Mouse (Mus musculus): ENCODE results near the gene Lamb3. TPM values are rescaled to one million over a fixed set of nuclear protein-coding genes. Genes with fewer than 3 reads are reported as not detected.

Lamb3 gene
- polyA plus RNA-seq, 1 experiment: 62.3 TPM

DNA sequence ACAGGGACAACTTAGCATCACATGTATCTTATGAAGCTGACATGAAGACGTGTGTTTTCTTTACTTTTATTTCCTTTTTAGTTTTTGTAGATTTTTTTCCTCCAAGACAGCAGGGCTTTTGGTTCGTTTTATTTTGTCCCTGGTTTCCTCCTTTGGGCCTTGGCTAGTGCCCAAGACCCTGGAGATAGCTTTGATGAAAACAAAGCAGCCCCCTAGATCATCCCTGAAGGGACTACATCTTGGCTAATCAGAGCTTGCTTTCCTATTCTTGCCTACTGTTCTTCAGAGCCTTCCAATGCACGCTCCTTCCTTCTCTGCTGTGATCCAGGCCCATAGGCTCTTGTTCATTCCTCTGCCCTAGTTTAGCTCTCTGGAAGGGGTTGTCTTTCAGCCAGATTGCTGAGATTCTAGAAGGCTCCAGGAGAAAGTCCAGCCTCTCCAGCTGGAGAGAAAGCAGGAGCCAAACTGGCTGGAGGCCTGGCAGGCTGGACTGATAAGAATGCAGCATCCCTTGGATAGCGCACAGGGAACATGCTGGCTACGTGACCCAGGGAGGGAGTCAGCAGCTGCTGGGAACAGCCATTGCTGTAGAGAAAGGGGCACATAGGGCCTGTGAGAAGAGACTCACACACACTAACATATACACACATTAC lies 108.3 kb downstream of the Lamb3 start:
- DNase-seq: peak; percentile 37
- H3K4me1 ChIP-seq (ENCODE audit: control insufficient read depth, insufficient read depth, low read length): peaks cover 5% of the 10 kb centered on the region
- no peak overlapping the region for H3K4me3 ChIP-seq (replicated peaks; ENCODE audit: extremely low read depth, low read depth, low read length)
- 61% methylated on average over 5 of the region's 5 CpGs for WGBS
- TF ChIP-seq POLR2A (IDR thresholded peaks at IDR 0.05; ENCODE audit: borderline replicate concordance, extremely low read depth, low read depth, low read length): peak; percentile 29; the same call in 1 of the 2 replicates
- no peak for TF ChIP-seq CTCF (IDR thresholded peaks at IDR 0.05; ENCODE audit: insufficient read depth, low read length)

DNA sequence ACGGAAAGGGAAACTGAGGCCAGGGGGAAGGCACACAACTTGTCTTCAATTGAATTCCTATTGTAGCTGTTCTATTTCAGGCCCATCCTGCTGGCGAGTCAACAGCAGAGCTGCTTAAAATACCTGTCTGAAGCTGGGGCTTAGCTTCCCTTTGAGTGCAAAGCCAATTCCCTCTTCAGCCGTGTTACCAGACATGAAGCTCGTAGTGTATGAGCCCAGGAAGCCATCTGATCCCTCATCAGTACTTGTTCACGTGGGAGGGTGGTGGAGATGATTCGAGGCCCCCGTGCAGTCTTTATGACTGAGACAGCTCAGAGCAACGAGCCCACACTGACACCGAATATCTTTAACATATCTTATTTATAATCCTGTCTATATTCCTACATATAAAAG lies 108.9 kb downstream of the Lamb3 start:
- TF ChIP-seq POLR2A (IDR thresholded peaks at IDR 0.05; ENCODE audit: borderline replicate concordance, extremely low read depth, low read depth, low read length) (no peak), CTCF (IDR thresholded peaks at IDR 0.05; ENCODE audit: insufficient read depth, low read length) (no peak)

DNA sequence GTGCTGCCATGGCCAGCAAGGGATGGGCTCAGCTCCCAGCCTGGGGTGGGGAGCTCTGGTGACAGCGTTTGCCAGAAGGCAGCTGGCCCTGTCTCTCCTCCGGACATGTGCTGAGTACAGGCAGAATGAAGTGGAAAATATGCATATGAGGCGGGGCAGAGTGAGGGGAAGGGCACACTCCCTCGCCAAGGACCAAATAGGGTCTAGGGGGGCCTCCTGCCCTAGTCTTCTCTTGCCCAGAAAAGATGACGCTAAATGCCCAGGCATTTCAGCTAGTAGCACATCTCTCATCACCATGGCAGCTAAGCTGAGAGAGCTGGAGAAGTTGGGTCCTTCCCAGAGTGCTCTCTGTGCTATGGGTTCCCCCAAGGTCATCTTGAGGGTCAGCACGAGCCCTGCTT lies 109.7 kb downstream of the Lamb3 start:
- 41% methylated on average over 6 of the region's 6 CpGs for WGBS
- peaks cover 5% of the 10 kb centered on the region; the same call in 1 of the 2 replicates for H3K4me1 ChIP-seq (ENCODE audit: control insufficient read depth, insufficient read depth, low read length)
- no peak overlapping the region for H3K4me3 ChIP-seq (replicated peaks; ENCODE audit: extremely low read depth, low read depth, low read length)
- TF ChIP-seq POLR2A (IDR thresholded peaks at IDR 0.05; ENCODE audit: borderline replicate concordance, extremely low read depth, low read depth, low read length): no peak
- no peak for TF ChIP-seq CTCF (IDR thresholded peaks at IDR 0.05; ENCODE audit: insufficient read depth, low read length)
- DNase-seq: no peak

More for the DNA sequence above, 108.9 kb downstream of the Lamb3 start:
- no peak for DNase-seq
- H3K4me3 ChIP-seq (replicated peaks; ENCODE audit: extremely low read depth, low read depth, low read length): no peak overlapping the region
- 57% methylated on average over 9 of the region's 9 CpGs for WGBS
- H3K4me1 ChIP-seq (ENCODE audit: control insufficient read depth, insufficient read depth, low read length): peaks cover 5% of the 10 kb centered on the region

DNA sequence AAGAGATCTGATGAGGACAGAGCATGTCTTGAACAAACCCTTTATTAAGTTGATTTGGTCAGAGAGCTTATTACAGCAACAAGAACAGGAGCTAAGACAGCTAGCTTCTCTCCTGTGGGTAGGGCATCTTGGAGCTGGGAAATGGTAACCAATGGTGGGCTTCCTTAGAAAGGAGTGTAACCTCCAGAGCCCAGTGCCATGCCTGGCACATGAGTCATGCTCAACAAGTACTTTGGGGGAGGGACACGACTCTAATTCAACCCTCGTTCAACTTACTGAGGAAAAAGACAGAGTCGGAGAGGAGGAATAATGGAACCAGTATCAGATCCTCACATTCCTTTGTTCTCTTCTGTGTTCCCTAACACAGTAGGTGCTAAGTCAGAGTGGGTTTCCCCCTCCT lies 112.2 kb downstream of the Lamb3 start:
- no peak overlapping the region for H3K4me3 ChIP-seq (replicated peaks; ENCODE audit: extremely low read depth, low read depth, low read length)
- no peak for TF ChIP-seq CTCF (IDR thresholded peaks at IDR 0.05; ENCODE audit: insufficient read depth, low read length)
- TF ChIP-seq POLR2A (IDR thresholded peaks at IDR 0.05; ENCODE audit: borderline replicate concordance, extremely low read depth, low read depth, low read length): no peak
- no peak for DNase-seq
- peaks cover 5% of the 10 kb centered on the region; the same call in 1 of the 2 replicates for H3K4me1 ChIP-seq (ENCODE audit: control insufficient read depth, insufficient read depth, low read length)
- 51% methylated on average over 3 of the region's 3 CpGs for WGBS

DNA sequence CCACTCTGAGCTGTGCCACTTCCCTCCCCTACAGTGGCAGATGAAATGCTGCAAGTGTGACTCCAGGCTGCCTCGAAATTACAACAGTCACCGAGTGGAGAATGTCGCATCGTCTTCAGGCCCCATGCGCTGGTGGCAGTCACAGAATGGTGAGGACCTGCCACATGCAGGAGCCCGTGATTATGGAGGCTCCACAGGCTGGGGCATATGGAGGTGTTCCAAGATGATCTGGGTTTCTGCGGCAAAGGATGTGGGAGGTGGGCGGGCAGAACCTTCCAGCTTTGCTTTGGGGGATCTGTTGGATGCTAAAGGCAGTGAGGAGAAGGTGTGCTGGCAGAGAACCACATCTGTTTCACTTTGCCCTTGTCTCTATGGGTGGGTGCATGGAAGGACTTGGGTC lies 112.9 kb downstream of the Lamb3 start:
- WGBS: 90% methylated on average over 8 of the region's 8 CpGs
- Histone ChIP-seq H3K4me1 (ENCODE audit: control insufficient read depth, insufficient read depth, low read length) (peaks cover 3% of the 10 kb centered on the region; the same call in 1 of the 2 replicates), H3K4me3 (replicated peaks; ENCODE audit: extremely low read depth, low read depth, low read length) (no peak overlapping the region)
- no peak for TF ChIP-seq CTCF (IDR thresholded peaks at IDR 0.05; ENCODE audit: insufficient read depth, low read length)
- no peak for TF ChIP-seq POLR2A (IDR thresholded peaks at IDR 0.05; ENCODE audit: borderline replicate concordance, extremely low read depth, low read depth, low read length)
- no peak for DNase-seq

DNA sequence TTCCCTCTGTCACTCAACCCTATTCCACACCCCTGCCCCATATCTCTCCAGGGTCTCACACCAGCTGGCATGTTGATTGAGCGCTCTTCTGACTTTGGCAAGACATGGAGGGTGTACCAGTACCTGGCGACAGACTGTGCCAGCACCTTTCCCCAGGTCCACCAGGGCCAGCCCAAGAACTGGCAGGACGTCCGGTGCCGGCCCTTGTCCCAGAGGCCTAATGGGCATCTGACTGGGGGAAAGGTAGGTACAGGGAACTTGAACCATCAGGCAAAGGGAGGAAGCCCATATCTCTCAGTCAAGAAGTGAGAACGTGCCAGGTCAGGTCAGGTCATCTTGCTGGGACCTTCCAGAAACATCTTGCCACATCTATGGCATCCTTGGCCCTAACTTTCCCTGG lies 116.2 kb downstream of the Lamb3 start:
- DNase-seq: no peak
- Histone ChIP-seq H3K4me3 (replicated peaks; ENCODE audit: extremely low read depth, low read depth, low read length) (no peak overlapping the region), H3K4me1 (ENCODE audit: control insufficient read depth, insufficient read depth, low read length) (no peaks in the 10 kb centered on the region)
- WGBS: 88% methylated on average over 6 of the region's 6 CpGs
- no peak for TF ChIP-seq POLR2A (IDR thresholded peaks at IDR 0.05; ENCODE audit: borderline replicate concordance, extremely low read depth, low read depth, low read length)

DNA sequence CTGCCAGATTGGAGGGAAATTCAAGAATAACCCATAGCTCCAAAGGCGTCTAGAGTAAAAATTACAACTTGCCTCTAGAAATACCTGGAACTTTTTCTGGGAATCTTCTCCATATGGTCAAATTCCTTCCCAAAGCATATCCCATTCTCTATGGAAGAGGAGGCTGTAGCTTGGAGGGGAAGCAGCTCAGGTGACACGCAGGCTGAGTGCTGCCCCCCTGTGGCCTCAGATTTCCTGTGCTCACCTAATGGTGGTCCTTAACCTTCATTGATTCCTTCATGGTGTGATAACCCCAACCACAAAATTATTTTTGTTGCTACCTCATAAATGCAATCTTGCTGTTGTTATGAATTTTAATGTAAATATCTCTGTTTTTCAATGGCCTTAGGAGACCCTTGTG lies 116.7 kb downstream of the Lamb3 start:
- peak; percentile 44 for DNase-seq
- TF ChIP-seq POLR2A (IDR thresholded peaks at IDR 0.05; ENCODE audit: borderline replicate concordance, extremely low read depth, low read depth, low read length): no peak
- TF ChIP-seq CTCF (IDR thresholded peaks at IDR 0.05; ENCODE audit: insufficient read depth, low read length): peak; percentile 72
- no peak overlapping the region for H3K4me3 ChIP-seq (replicated peaks; ENCODE audit: extremely low read depth, low read depth, low read length)
- WGBS: 54% methylated on average over 2 of the region's 2 CpGs
- H3K4me1 ChIP-seq (ENCODE audit: control insufficient read depth, insufficient read depth, low read length): no peaks in the 10 kb centered on the region

DNA sequence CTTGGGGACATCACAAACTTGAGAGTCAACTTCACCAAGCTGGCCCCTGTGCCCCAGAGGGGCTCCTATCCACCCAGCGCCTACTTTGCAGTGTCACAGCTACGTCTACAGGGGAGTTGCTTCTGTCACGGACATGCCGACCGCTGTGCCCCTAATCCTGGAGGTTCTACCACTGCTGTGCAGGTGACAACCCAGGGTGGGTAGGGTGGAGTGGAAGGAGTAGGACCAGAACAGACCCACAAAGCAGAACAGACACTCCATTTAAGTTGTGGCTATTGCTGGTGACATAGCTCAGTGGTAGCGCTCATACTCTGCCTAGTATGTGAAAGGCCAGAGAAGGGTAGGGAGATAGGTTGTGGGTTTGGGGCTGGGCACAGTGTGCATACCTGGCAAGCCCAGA lies 118.4 kb downstream of the Lamb3 start:
- WGBS: 96% methylated on average over 6 of the region's 6 CpGs
- no peaks in the 10 kb centered on the region for H3K4me1 ChIP-seq (ENCODE audit: control insufficient read depth, insufficient read depth, low read length)
- TF ChIP-seq POLR2A (IDR thresholded peaks at IDR 0.05; ENCODE audit: borderline replicate concordance, extremely low read depth, low read depth, low read length) (no peak), CTCF (IDR thresholded peaks at IDR 0.05; ENCODE audit: insufficient read depth, low read length) (no peak)
- DNase-seq: no peak
- no peak overlapping the region for H3K4me3 ChIP-seq (replicated peaks; ENCODE audit: extremely low read depth, low read depth, low read length)

DNA sequence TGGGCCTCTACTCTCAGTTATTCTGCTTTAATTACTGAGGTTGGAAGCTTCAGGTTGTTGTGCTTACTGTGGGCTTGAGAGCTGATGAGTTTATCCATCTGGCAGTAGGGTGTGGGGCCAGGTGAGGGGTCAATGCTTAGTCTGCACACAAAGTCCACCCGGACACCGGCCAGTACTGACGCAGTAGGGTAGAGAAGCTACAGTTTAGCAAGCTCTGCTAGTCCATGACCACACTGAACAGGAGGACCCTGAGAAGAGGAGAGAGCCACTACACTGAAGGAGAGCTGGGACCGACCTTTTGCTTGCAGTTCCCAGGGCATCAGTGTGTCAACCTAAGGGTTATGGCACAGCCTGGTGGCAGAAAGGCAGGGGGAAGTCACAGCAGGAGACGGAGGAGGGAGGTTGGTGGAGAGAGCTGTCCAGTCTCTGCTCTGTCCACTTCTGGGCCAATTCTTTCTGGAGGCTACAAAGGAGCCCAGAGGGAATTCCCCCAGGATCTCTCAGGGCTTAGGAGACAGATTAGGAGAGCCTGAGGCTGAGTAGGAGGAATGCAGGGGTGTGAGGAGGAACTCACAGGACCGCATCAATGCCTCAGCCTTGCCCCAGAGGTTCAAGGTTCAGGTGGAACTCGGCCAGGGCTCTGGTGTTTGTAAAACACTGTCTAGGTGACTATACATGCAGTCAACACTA lies 119.1 kb downstream of the Lamb3 start:
- 57% methylated on average over 7 of the region's 7 CpGs for WGBS
- no peak for DNase-seq
- no peak overlapping the region for H3K4me3 ChIP-seq (replicated peaks; ENCODE audit: extremely low read depth, low read depth, low read length)
- TF ChIP-seq POLR2A (IDR thresholded peaks at IDR 0.05; ENCODE audit: borderline replicate concordance, extremely low read depth, low read depth, low read length) (no peak), CTCF (IDR thresholded peaks at IDR 0.05; ENCODE audit: insufficient read depth, low read length) (peak; percentile 37; the same call in 1 of the 2 replicates)
- no peaks in the 10 kb centered on the region for H3K4me1 ChIP-seq (ENCODE audit: control insufficient read depth, insufficient read depth, low read length)

DNA sequence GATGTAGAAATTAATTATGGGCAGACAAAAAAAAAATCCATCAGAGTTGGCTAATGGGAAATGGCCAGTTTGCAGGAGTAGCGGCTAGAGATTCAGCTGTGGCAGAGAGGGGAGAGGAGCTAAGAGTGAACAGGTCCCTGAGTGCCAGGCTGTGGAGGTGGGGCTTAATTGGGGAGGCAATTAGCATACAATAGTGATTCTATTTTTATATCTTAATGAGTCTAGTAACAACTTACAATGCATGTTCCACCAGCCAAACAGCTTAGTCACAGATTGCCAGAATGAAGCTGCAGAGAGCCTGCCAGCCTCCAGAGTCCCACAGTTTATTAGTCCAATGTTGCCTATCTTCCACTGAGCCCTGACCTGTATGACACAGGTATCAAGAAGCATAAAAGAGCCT lies 119.7 kb downstream of the Lamb3 start:
- no peak for DNase-seq
- Histone ChIP-seq H3K4me3 (replicated peaks; ENCODE audit: extremely low read depth, low read depth, low read length) (no peak overlapping the region), H3K4me1 (ENCODE audit: control insufficient read depth, insufficient read depth, low read length) (no peaks in the 10 kb centered on the region)
- TF ChIP-seq CTCF (IDR thresholded peaks at IDR 0.05; ENCODE audit: insufficient read depth, low read length) (no peak), POLR2A (IDR thresholded peaks at IDR 0.05; ENCODE audit: borderline replicate concordance, extremely low read depth, low read depth, low read length) (no peak)
- WGBS: 64% methylated on average over 1 of the region's 1 CpGs

Data from lung, adult 2 months (tissue).